Mouse (Mus musculus) forebrain, embryonic 10.5 days (tissue): ENCODE measurements around the gene Adh7. TPM values are rescaled to one million over a fixed set of nuclear protein-coding genes. Genes with fewer than 3 reads are reported as not detected.

Experiments used
- DNase-seq: peaks from one replicate; pipeline ENCODE4 v3.0.0-alpha.2; 2017; ENCODE audit warnings: low spot score; ENCODE audit errors: extremely low spot score
- H3K27ac ChIP-seq: fragments of 300-500 bp; sonication (generic); 2 replicates; pipeline ENCODE4 v1.5.1; 2016; ENCODE audit warnings: mild to moderate bottlenecking
- H3K27me3 ChIP-seq: fragments of 300-500 bp; sonication (generic); 2 replicates; pipeline ENCODE4 v1.6.1; 2016; ENCODE audit warnings: mild to moderate bottlenecking; ENCODE audit not compliant: poor library complexity, severe bottlenecking
- H3K36me3 ChIP-seq: fragments of 300-500 bp; sonication (generic); replicated peaks from 2 replicates; pipeline ENCODE4 v1.6.1; 2016; ENCODE audit warnings: mild to moderate bottlenecking, moderate library complexity
- H3K4me1 ChIP-seq: fragments of 300-500 bp; sonication (generic); 2 replicates; pipeline ENCODE4 v1.6.1; 2016
- H3K4me3 ChIP-seq: fragments of 300-500 bp; sonication (generic); 2 replicates; pipeline ENCODE4 v1.5.1; 2016; ENCODE audit warnings: mild to moderate bottlenecking, moderate library complexity
- H3K9me3 ChIP-seq: fragments of 300-500 bp; sonication (generic); 2 replicates; pipeline ENCODE4 v1.6.1; 2016; ENCODE audit warnings: mild to moderate bottlenecking, moderate library complexity
- WGBS: fragments of 180-500 bp; shearing (Covaris S2); methylation state at CpG from one replicate; pipeline ENCODE4 v1.1.7; 2016; 5-methylcytosine and 5-hydroxymethylcytosine counted together
- polyA plus RNA-seq: library from polyadenylated mRNA; unstranded; fragments of >200 nt; fragmentation: Nextera tagmentation; extraction: Ambion mirVana; gene quantifications from 2 replicates; pipeline ENCODE4 v1.2.1, GENCODE M21; 2016

Gene Adh7
- polyA plus RNA-seq, 1 experiment from 2014 or later, result not detected

DNA sequence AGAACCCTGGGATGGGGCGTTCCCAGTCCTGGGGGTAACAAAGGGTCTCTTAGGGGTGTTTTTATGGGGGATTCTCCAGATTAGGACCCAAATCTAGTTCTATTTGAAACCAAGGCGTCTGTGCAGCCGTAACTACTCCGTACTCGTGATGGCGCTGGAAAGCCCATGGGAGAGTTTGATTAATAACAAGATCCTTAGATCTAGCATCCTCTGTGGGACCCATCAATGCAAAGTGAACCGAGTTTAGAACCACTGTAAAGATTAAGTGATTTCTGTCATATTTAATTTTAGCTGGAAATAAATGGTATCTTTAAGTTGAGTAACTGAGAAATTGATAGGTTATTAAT lies 18.9 kb upstream of the Adh7 start:
- H3K4me1 ChIP-seq, result peaks cover 8% of the 10 kb centered on the region
- no peak for DNase-seq
- no peaks in the 10 kb centered on the region for H3K36me3 ChIP-seq
- no peaks in the 10 kb centered on the region for H3K27me3 ChIP-seq
- 0 out of 2 replicates have a peak overlapping the region, but pooled peaks have one; percentile 60 for H3K27ac ChIP-seq
- H3K4me3 ChIP-seq, result no peak overlapping the region
- H3K9me3 ChIP-seq, result no peaks in the 10 kb centered on the region
- 85% methylated on average over 7 of the region's 7 CpGs for WGBS

GRCm38 (mm10) chr3:138208821-138209220 lies 8.7 kb upstream of the Adh7 start:
- Histone ChIP-seq H3K9me3 (0 out of 2 replicates have a peak, but pooled peaks cover 5% of the 10 kb centered on the region), H3K36me3 (no peaks in the 10 kb centered on the region), H3K27me3 (no peaks in the 10 kb centered on the region), H3K4me1 (no peaks in the 10 kb centered on the region), H3K27ac (no peak overlapping the region), H3K4me3 (no peak overlapping the region)
- no peak for DNase-seq
- WGBS, result 93% methylated on average over 3 of the region's 3 CpGs

GRCm38 (mm10) chr3:138210432-138211075 lies 7.0 kb upstream of the Adh7 start:
- no peaks in the 10 kb centered on the region for H3K27me3 ChIP-seq
- H3K4me3 ChIP-seq, result no peak overlapping the region
- WGBS, result 91% methylated on average over 5 of the region's 5 CpGs
- no peak overlapping the region for H3K27ac ChIP-seq
- no peaks in the 10 kb centered on the region for H3K36me3 ChIP-seq
- peaks cover 5% of the 10 kb centered on the region for H3K4me1 ChIP-seq
- 0 out of 2 replicates have a peak, but pooled peaks cover under 1% of the 10 kb centered on the region for H3K9me3 ChIP-seq
- no peak for DNase-seq

DNA sequence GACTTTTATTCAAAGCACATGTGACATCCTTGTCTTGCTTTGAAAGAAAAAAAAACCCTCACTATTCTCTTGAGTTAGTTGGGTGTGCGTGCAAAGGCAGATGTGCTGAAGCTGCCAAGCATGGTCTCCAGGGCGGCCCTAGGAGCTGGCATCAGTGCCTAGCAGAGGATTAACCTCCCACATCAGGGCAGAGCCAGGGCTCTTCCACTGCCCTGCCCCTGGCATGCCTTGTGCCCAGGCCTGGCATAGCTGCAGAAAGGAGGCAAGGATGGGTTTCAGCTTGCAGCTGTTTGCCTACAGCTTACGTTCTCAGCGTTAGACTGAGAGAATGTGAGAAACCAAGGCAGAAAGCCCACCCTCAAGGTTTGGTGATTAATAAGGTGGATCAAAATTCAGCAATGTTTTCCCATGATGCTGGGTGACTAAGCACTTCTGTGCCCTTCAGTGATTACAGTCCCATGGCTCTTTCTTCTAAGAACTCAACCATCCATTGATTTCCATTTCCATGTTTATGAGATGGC lies 5.1 kb upstream of the Adh7 start:
- H3K27ac ChIP-seq, result no peak overlapping the region
- no peaks in the 10 kb centered on the region for H3K27me3 ChIP-seq
- no peaks in the 10 kb centered on the region for H3K36me3 ChIP-seq
- WGBS, result 94% methylated on average over 4 of the region's 4 CpGs
- DNase-seq, result no peak
- H3K4me3 ChIP-seq, result no peak overlapping the region
- peaks cover 12% of the 10 kb centered on the region for H3K4me1 ChIP-seq
- no peaks in the 10 kb centered on the region for H3K9me3 ChIP-seq

DNA sequence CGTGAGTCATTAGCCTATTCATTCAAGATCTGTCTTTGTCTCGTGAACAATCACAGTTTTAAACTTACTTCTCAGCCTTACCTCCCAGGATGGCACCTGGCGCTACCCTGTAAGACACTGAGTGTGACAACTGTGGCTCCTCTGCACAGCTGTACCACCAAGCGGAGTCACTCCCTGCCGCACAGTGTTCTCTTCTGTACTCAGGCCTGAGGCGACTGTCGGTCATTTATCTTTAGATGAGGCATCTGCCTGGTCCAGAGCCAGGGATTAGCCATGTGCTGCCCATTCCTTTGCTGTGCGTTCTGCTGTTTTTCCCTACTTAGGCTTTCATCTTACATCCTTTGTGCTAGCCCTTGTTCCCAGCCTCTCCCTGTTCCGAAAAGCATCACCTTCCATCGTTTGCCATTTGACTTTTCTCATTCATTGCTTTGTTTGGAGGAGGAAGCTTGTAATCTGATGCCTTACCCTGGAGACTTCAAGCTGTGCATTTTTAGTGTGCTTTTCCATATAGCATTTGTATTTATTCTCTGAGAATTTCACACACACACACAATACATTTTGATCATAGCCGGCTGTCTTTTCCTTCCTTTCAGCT lies 2.1 kb upstream of the Adh7 start:
- H3K4me3 ChIP-seq, result no peak overlapping the region
- no peak for DNase-seq
- no peak overlapping the region for H3K27ac ChIP-seq
- H3K27me3 ChIP-seq, result no peaks in the 10 kb centered on the region
- H3K4me1 ChIP-seq, result peaks cover 12% of the 10 kb centered on the region
- WGBS, result 35% methylated on average over 11 of the region's 11 CpGs
- H3K36me3 ChIP-seq, result no peaks in the 10 kb centered on the region
- no peaks in the 10 kb centered on the region for H3K9me3 ChIP-seq

DNA sequence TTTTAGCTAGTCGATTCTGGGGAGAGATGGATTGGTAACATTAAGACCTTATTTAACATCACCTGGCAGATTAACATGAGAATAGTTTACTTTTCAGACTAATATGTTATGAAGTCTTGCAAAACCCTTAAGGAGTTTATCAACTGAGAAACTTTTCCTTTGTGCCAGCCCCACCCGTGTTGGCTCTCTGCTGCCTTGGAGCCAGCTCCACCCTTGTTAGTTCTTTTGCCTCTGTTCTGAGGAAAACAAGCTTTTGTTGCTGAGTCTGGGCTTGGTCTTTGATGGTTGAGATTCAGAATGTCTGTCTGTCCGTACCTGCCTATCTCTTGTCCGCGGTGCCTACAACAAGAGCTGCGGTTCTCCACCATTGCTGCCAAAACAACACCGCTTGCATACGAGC lies 1.5 kb upstream of the Adh7 start:
- Histone ChIP-seq H3K27me3 (no peaks in the 10 kb centered on the region), H3K4me3 (no peak overlapping the region), H3K4me1 (peaks cover 12% of the 10 kb centered on the region), H3K27ac (no peak overlapping the region), H3K9me3 (no peaks in the 10 kb centered on the region), H3K36me3 (no peaks in the 10 kb centered on the region)
- 83% methylated on average over 8 of the region's 8 CpGs for WGBS
- DNase-seq, result no peak

DNA sequence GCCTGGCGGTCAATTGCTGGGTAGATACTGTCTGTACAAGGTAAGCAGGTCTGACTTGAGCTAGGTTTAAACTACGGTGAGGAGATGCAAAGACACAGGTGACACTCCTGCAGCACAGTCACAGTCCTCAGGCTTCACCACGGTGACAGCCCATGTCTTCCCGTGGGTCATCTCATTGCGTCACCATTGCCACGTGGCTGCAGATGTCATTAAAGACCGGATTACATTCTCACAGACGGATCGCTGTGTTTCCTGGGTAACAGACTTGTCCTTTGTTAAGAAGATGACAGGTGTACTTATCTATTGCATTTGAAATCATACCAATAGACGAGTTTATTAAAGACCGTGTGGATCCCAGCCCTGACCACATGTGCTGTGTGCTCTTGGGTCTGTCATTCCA lies 3.6 kb downstream of the Adh7 start:
- no peaks in the 10 kb centered on the region for H3K9me3 ChIP-seq
- peaks cover 14% of the 10 kb centered on the region for H3K4me1 ChIP-seq
- no peaks in the 10 kb centered on the region for H3K36me3 ChIP-seq
- no peak overlapping the region for H3K27ac ChIP-seq
- H3K4me3 ChIP-seq, result no peak overlapping the region
- DNase-seq, result no peak
- H3K27me3 ChIP-seq, result no peaks in the 10 kb centered on the region
- 94% methylated on average over 11 of the region's 11 CpGs for WGBS

DNA sequence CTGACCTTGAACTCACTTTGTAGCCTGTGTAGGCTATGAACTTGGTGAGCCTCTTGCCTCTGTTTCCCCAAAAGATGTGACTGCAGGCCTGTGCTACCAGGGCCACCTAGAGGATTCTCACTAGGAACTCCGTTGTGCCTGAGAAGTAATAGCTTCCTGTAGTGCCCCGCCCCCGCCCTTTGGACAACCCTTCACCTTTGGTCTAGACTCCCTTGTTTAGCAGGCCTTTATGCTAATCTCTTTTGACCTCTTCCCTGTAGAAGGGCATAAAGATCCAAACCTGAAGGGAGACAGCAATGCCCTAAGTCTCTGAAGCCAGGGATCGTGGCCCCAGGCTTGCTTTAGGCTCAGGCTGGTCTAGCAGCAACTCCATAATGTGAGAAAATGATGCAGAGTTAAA lies 5.0 kb downstream of the Adh7 start:
- Histone ChIP-seq H3K27me3 (no peaks in the 10 kb centered on the region), H3K4me3 (no peak overlapping the region), H3K9me3 (no peaks in the 10 kb centered on the region), H3K36me3 (no peaks in the 10 kb centered on the region), H3K4me1 (peaks cover 14% of the 10 kb centered on the region), H3K27ac (no peak overlapping the region)
- WGBS, result 73% methylated on average over 4 of the region's 4 CpGs
- DNase-seq, result no peak

DNA sequence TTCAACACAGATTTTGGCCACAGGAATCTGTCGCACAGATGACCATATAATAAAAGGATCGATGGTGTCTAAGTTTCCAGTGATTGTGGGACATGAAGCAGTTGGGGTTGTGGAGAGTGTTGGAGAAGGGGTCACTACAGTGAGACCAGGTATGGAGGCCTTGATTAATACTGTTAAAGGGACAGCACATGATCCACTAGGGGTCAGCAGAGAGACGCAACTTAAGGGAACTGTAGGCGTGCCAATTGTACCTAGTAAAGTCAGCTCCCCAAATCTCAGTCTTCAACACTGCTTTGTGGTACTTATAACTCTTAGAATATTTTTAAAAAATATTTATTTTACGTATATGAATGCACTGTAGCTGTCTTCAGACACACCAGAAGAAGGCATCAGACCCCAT lies 5.4 kb downstream of the Adh7 start:
- Histone ChIP-seq H3K27ac (no peak overlapping the region), H3K9me3 (no peaks in the 10 kb centered on the region), H3K4me3 (no peak overlapping the region), H3K27me3 (no peaks in the 10 kb centered on the region), H3K36me3 (no peaks in the 10 kb centered on the region), H3K4me1 (peaks cover 14% of the 10 kb centered on the region)
- DNase-seq, result no peak
- 56% methylated on average over 5 of the region's 5 CpGs for WGBS

DNA sequence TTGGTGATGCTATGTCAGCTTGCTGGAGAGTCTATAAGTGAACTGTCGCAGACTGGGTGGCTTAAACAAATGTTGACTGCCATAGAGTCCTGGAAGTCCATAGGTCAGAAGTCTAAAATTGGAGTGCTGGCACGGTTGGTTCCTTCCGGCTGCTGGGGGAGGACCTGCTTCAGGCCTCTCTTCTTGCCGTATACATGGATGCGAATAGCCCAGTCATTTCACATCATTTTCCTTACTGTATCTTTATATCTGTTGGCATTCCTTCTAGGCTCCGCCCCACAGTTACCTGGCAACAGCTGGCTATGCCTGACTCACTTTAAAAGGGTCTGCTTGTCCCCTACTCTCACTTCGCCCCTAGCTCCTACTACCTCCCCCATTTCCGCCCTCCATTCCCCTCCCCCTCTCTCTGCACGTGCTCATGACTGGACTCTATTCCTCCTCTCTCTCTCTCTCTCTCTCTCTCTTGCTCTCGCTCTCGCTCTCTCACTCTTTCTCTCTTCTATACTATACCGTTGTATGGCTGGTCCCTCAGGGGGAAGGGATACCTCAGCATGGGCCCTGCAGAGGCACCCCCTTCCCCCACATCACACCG lies 6.9 kb downstream of the Adh7 start:
- WGBS, result 90% methylated on average over 13 of the region's 13 CpGs
- Histone ChIP-seq H3K4me3 (no peak overlapping the region), H3K36me3 (no peaks in the 10 kb centered on the region), H3K9me3 (no peaks in the 10 kb centered on the region), H3K4me1 (peaks cover 14% of the 10 kb centered on the region), H3K27ac (no peak overlapping the region), H3K27me3 (no peaks in the 10 kb centered on the region)
- no peak for DNase-seq

- DNase-seq, result no peak
- WGBS, result 75% methylated on average over 7 of the region's 7 CpGs
- Histone ChIP-seq H3K27me3 (no peaks in the 10 kb centered on the region), H3K36me3 (no peaks in the 10 kb centered on the region), H3K4me3 (no peak overlapping the region), H3K9me3 (no peaks in the 10 kb centered on the region), H3K27ac (no peak overlapping the region), H3K4me1 (peaks cover 14% of the 10 kb centered on the region)
Observed at GRCm38 (mm10) chr3:138225331-138225730, 7.8 kb downstream of the Adh7 start.

DNA sequence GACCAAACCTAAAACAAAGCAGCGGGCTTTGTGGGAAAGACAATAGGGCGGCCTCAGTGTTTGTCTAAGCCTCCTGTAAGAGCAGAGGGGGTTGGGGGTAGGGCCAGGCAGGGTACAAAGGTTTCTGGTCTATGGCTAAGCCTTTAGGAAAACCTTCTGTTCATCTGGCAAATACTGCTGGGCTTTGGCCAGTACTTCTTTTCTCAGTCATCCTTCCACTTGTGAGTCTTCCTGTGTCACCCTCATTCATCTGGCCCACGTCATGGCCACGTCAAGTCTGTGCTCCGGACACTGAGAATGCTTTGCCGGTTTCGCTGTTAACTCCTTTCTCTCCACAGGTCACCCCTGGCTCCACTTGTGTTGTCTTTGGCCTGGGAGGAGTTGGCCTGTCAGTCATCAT lies 8.3 kb downstream of the Adh7 start:
- Histone ChIP-seq H3K27me3 (no peaks in the 10 kb centered on the region), H3K4me3 (no peak overlapping the region), H3K27ac (no peak overlapping the region), H3K4me1 (peaks cover 14% of the 10 kb centered on the region), H3K9me3 (no peaks in the 10 kb centered on the region), H3K36me3 (no peaks in the 10 kb centered on the region)
- no peak for DNase-seq
- 63% methylated on average over 7 of the region's 7 CpGs for WGBS

- Histone ChIP-seq H3K9me3 (no peaks in the 10 kb centered on the region), H3K27me3 (no peaks in the 10 kb centered on the region), H3K4me3 (no peak overlapping the region), H3K36me3 (no peaks in the 10 kb centered on the region), H3K27ac (no peak overlapping the region), H3K4me1 (peaks cover 14% of the 10 kb centered on the region)
- WGBS, result 95% methylated on average over 6 of the region's 6 CpGs
- no peak for DNase-seq
Observed at GRCm38 (mm10) chr3:138226476-138226875, 8.9 kb downstream of the Adh7 start.
